Mouse (Mus musculus): ENCODE results near the gene Gm4353. TPM values are rescaled to one million over a fixed set of nuclear protein-coding genes. Genes with fewer than 3 reads are reported as not detected.

Gm4353 gene
- polyA plus RNA-seq, 1 experiment from 2014 or later, result 1.2 TPM

GRCm38 (mm10) chr7:116038511-116038910 lies 45.9 kb downstream of the Gm4353 start, which contains the start of gene Sox6:
Sox6 (minus strand) TSS chr7:116038796.
- no peak within 1 kb of the TSS for H3K27ac ChIP-seq (ENCODE audit: low read length)
- H3K36me3 ChIP-seq (ENCODE audit: control insufficient read depth, insufficient read depth, low read length), result no peaks in the 10 kb centered on the region
- H3K9me3 ChIP-seq (ENCODE audit: control insufficient read depth, low read depth, low read length), result no peaks in the 10 kb centered on the region
- WGBS, result 3% methylated on average over 11 of the region's 11 CpGs
- H3K4me2 ChIP-seq (replicated peaks; ENCODE audit: low read depth, low read length), result peak within 1 kb of the TSS; percentile 90
- H3K9ac ChIP-seq (replicated peaks; ENCODE audit: low read depth, low read length), result no peak within 1 kb of the TSS; the same call in 1 of the 2 replicates
- H3K4me1 ChIP-seq (ENCODE audit: control insufficient read depth, insufficient read depth, low read length), result 0 out of 2 replicates have a peak, but pooled peaks cover 3% of the 10 kb centered on the region
- H3K4me3 ChIP-seq (ENCODE audit: low read depth, low read length), result peak within 1 kb of the TSS; percentile 41
- peaks cover 17% of the 10 kb centered on the region for H3K27me3 ChIP-seq (ENCODE audit: control insufficient read depth, insufficient read depth, low read length)
- no peak for ATAC-seq (ENCODE audit: insufficient number of reproducible peaks, insufficient read depth, low FRiP score, low read depth)

GRCm38 (mm10) chr7:116038024-116038423 lies 46.4 kb downstream of the Gm4353 start:
- Histone ChIP-seq H3K4me3 (ENCODE audit: low read depth, low read length) (peak overlapping the region; percentile 7; the same call in 1 of the 2 replicates), H3K27me3 (ENCODE audit: control insufficient read depth, insufficient read depth, low read length) (peaks cover 17% of the 10 kb centered on the region), H3K9ac (replicated peaks; ENCODE audit: low read depth, low read length) (no peak overlapping the region), H3K27ac (ENCODE audit: low read length) (no peak overlapping the region), H3K36me3 (ENCODE audit: control insufficient read depth, insufficient read depth, low read length) (no peaks in the 10 kb centered on the region), H3K9me3 (ENCODE audit: control insufficient read depth, low read depth, low read length) (no peaks in the 10 kb centered on the region), H3K4me1 (ENCODE audit: control insufficient read depth, insufficient read depth, low read length) (0 out of 2 replicates have a peak, but pooled peaks cover 3% of the 10 kb centered on the region), H3K4me2 (replicated peaks; ENCODE audit: low read depth, low read length) (peak overlapping the region; percentile 90)
- no peak for ATAC-seq (ENCODE audit: insufficient number of reproducible peaks, insufficient read depth, low FRiP score, low read depth)
- WGBS, result 6% methylated on average over 13 of the region's 13 CpGs

GRCm38 (mm10) chr7:116036591-116037555 lies 47.6 kb downstream of the Gm4353 start:
- 46% methylated on average over 18 of the region's 18 CpGs for WGBS
- Histone ChIP-seq H3K4me1 (ENCODE audit: control insufficient read depth, insufficient read depth, low read length) (0 out of 2 replicates have a peak, but pooled peaks cover 3% of the 10 kb centered on the region), H3K36me3 (ENCODE audit: control insufficient read depth, insufficient read depth, low read length) (no peaks in the 10 kb centered on the region), H3K27ac (ENCODE audit: low read length) (no peak overlapping the region), H3K4me3 (ENCODE audit: low read depth, low read length) (peak overlapping the region; percentile 13; the same call in 1 of the 2 replicates), H3K9me3 (ENCODE audit: control insufficient read depth, low read depth, low read length) (no peaks in the 10 kb centered on the region), H3K27me3 (ENCODE audit: control insufficient read depth, insufficient read depth, low read length) (peaks cover 17% of the 10 kb centered on the region), H3K9ac (replicated peaks; ENCODE audit: low read depth, low read length) (no peak overlapping the region), H3K4me2 (replicated peaks; ENCODE audit: low read depth, low read length) (peak overlapping the region; percentile 90; the same call in 1 of the 2 replicates)
- ATAC-seq (ENCODE audit: insufficient number of reproducible peaks, insufficient read depth, low FRiP score, low read depth), result no peak

GRCm38 (mm10) chr7:116035504-116035903 lies 48.9 kb downstream of the Gm4353 start:
- H3K27ac ChIP-seq (ENCODE audit: low read length), result no peak overlapping the region
- H3K4me2 ChIP-seq (replicated peaks; ENCODE audit: low read depth, low read length), result no peak overlapping the region
- H3K36me3 ChIP-seq (ENCODE audit: control insufficient read depth, insufficient read depth, low read length), result no peaks in the 10 kb centered on the region
- 67% methylated on average over 4 of the region's 4 CpGs for WGBS
- no peak for ATAC-seq (ENCODE audit: insufficient number of reproducible peaks, insufficient read depth, low FRiP score, low read depth)
- H3K4me3 ChIP-seq (ENCODE audit: low read depth, low read length), result no peak overlapping the region
- H3K9me3 ChIP-seq (ENCODE audit: control insufficient read depth, low read depth, low read length), result no peaks in the 10 kb centered on the region
- H3K27me3 ChIP-seq (ENCODE audit: control insufficient read depth, insufficient read depth, low read length), result peaks cover 17% of the 10 kb centered on the region
- H3K9ac ChIP-seq (replicated peaks; ENCODE audit: low read depth, low read length), result no peak overlapping the region
- peaks cover 8% of the 10 kb centered on the region; the same call in 1 of the 2 replicates for H3K4me1 ChIP-seq (ENCODE audit: control insufficient read depth, insufficient read depth, low read length)

- Histone ChIP-seq H3K4me3 (ENCODE audit: low read depth, low read length) (peak overlapping the region; percentile 49), H3K9ac (replicated peaks; ENCODE audit: low read depth, low read length) (peak overlapping the region; percentile 52), H3K9me3 (ENCODE audit: control insufficient read depth, low read depth, low read length) (no peaks in the 10 kb centered on the region), H3K27ac (ENCODE audit: low read length) (peak overlapping the region; percentile 69), H3K4me1 (ENCODE audit: control insufficient read depth, insufficient read depth, low read length) (peaks cover 8% of the 10 kb centered on the region; the same call in 1 of the 2 replicates), H3K27me3 (ENCODE audit: control insufficient read depth, insufficient read depth, low read length) (peaks cover 17% of the 10 kb centered on the region), H3K4me2 (replicated peaks; ENCODE audit: low read depth, low read length) (peak overlapping the region; percentile 92), H3K36me3 (ENCODE audit: control insufficient read depth, insufficient read depth, low read length) (no peaks in the 10 kb centered on the region)
- WGBS, result under 1% methylated on average over 25 of the region's 25 CpGs
- ATAC-seq (ENCODE audit: insufficient number of reproducible peaks, insufficient read depth, low FRiP score, low read depth), result peak; percentile 25; the same call in 1 of the 2 replicates
Measured at GRCm38 (mm10) chr7:116034282-116034758, 50.1 kb downstream of the Gm4353 start.

- peak overlapping the region; percentile 69 for H3K27ac ChIP-seq (ENCODE audit: low read length)
- H3K27me3 ChIP-seq (ENCODE audit: control insufficient read depth, insufficient read depth, low read length), result peaks cover 17% of the 10 kb centered on the region
- no peaks in the 10 kb centered on the region for H3K36me3 ChIP-seq (ENCODE audit: control insufficient read depth, insufficient read depth, low read length)
- peaks cover 7% of the 10 kb centered on the region; the same call in 1 of the 2 replicates for H3K4me1 ChIP-seq (ENCODE audit: control insufficient read depth, insufficient read depth, low read length)
- H3K9me3 ChIP-seq (ENCODE audit: control insufficient read depth, low read depth, low read length), result no peaks in the 10 kb centered on the region
- WGBS, result under 1% methylated on average over 54 of the region's 54 CpGs
- H3K4me2 ChIP-seq (replicated peaks; ENCODE audit: low read depth, low read length), result peak overlapping the region; percentile 92
- ATAC-seq (ENCODE audit: insufficient number of reproducible peaks, insufficient read depth, low FRiP score, low read depth), result peak; percentile 20; the same call in 1 of the 2 replicates
- H3K9ac ChIP-seq (replicated peaks; ENCODE audit: low read depth, low read length), result peak overlapping the region; percentile 52
- peak overlapping the region; percentile 49 for H3K4me3 ChIP-seq (ENCODE audit: low read depth, low read length)
Measured at GRCm38 (mm10) chr7:116033371-116034241, 50.8 kb downstream of the Gm4353 start.

Measured in stomach, embryonic 14.5 days (tissue).